Mouse (Mus musculus): ENCODE results near the gene Trhr2.

DNA sequence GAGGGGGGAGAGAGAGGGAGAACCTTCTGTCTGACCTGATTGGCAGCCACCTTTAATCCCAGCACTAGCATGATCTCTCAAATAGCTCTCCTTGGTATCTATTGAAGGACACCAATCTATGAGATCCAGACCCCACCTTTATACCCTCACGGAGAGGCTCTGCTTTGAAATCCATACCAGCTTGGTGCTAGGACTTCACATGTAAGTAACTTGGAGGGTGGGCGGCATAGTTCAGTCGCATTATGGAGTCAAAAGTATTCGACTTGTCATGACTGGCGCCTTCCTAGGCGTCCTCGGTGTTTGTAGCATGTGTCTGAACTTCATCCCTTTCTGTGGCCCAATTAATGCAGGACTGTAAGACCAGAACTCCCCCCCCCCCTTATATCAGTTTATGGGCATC lies 14.8 kb upstream of the Trhr2 start:
- TF ChIP-seq CTCF (IDR thresholded peaks at IDR 0.05; ENCODE audit: low read depth), result no peak
- TF ChIP-seq EP300 (optimal IDR thresholded peaks at IDR 0.05), result no peak
